Mouse (Mus musculus) CH12.LX (cell line): ENCODE results near the gene Ascc1.

Experiments
- CTCF ChIP-seq, 2 experiments: IDR thresholded peaks in 1 of 2; conservative IDR thresholded peaks in 1 of 2; 2 replicates each; pipeline ENCODE4 v1.5.1; 2011 to 2012; ENCODE audit warnings: low read depth in 2 of 2, low read length in 2 of 2, improper control_type of control experiment in 1 of 2, inconsistent platforms in 1 of 2, mild to moderate bottlenecking in 1 of 2, moderate library complexity in 1 of 2
- ETS1 ChIP-seq: conservative IDR thresholded peaks from 2 replicates; pipeline ENCODE4 v1.6.1; 2012; ENCODE audit warnings: low read depth, mild to moderate bottlenecking, inconsistent platforms, low read length, improper control_type of control experiment, moderate library complexity

DNA sequence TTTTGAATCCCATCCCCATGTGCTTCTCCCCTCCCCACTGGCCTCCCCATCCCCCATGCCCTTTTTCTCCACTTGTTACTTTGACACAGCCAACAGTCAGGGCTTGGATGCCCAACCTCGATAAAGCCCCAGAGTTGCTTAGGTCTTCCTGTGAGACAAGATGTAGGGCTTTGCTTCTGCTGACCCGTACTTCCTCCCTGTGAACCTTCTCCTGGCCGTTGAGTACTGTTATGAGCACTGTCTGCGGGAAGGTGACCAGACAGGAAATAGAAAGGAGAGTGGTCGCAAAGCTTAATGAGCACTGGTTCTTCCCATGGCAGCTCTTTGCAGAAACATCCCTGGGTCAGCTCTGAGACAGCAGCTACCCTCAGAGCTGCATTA lies 78.0 kb downstream of the Ascc1 start:
- TF ChIP-seq CTCF (conservative IDR thresholded peaks at IDR 0.05 in 1 of 2, IDR thresholded peaks at IDR 0.05 in 1 of 2; ENCODE audit: low read depth in 2 of 2, low read length in 2 of 2): no peak
- no peak for TF ChIP-seq ETS1
